Mouse (Mus musculus) cerebellum, adult 2 months (tissue): ENCODE data around the gene Rnf2.

ENCODE experiments used
- CTCF ChIP-seq: fragments of 200-500 bp; IDR thresholded peaks from 2 replicates; pipeline ENCODE4 v1.5.1; 2011; ENCODE audit warnings: low read depth, mild to moderate bottlenecking, control low read depth, low read length, moderate library complexity, borderline replicate concordance; ENCODE audit not compliant: insufficient read depth
- POLR2A ChIP-seq: fragments of 200-500 bp; IDR thresholded peaks from 2 replicates; pipeline ENCODE4 v1.6.1; 2011; ENCODE audit warnings: low read length, control low read depth, borderline replicate concordance; ENCODE audit not compliant: insufficient read depth

GRCm38 (mm10) chr1:151545571-151545970 lies 44.8 kb upstream of the Rnf2 start:
- TF ChIP-seq CTCF (no peak), POLR2A (no peak)
